10 mouse cellular contexts compared by ENCODE assay signal in genomic region chr6:134219358-134219757, GRCm38 (mm10).
DNase-seq lines count a peak whose midpoint lies in the region; ATAC-seq and TF ChIP-seq lines count a peak whose summit lies in the region.
"Had no signal": no experiment of that assay in that cellular context is flagged by ENCODE, and none has a peak within 500 bp of the region (broad histone marks: within the 10 kb centered on the region; RNA-seq: fewer than 3 reads in every experiment).

No protein-coding gene starts in this region.

- H3K9ac ChIP-seq in heart, embryonic 15.5 days, result no peak overlapping the region
- H3K9ac ChIP-seq: embryonic facial prominence, embryonic 12.5 days; limb, embryonic 13.5 days had no signal

- no peaks in the 10 kb centered on the region for H3K27me3 ChIP-seq in heart, embryonic 15.5 days
- no peaks in the 10 kb centered on the region for H3K27me3 ChIP-seq in heart, embryonic 10.5 days (ENCODE audit: insufficient read depth, poor library complexity, severe bottlenecking)
- no peaks in the 10 kb centered on the region for H3K27me3 ChIP-seq in testis, adult 2 months (ENCODE audit: control insufficient read depth, insufficient read depth, low read length)
- H3K27me3 ChIP-seq: embryonic facial prominence, embryonic 12.5 days; limb, embryonic 13.5 days had no signal

- DNase-seq in heart, embryonic 10.5 days (ENCODE audit: low spot score), result no peak
- DNase-seq in testis, postnatal 10 days (ENCODE audit: low spot score), result no peak
- peak; percentile 38 to 80 for DNase-seq in left cerebral cortex, adult 9 months (ENCODE audit: low spot score in 2 of 2)
- no peak for DNase-seq in thymus, postnatal 0 days (ENCODE audit: low spot score)
- DNase-seq in spleen, postnatal 36 days (ENCODE audit: low spot score in 2 of 2), result no peak

- peak overlapping the region; percentile 22; the same call in 1 of the 2 replicates for H3K27ac ChIP-seq in heart, embryonic 15.5 days
- H3K27ac ChIP-seq in heart, embryonic 10.5 days, result no peak overlapping the region
- H3K27ac ChIP-seq in testis, adult 2 months (ENCODE audit: control insufficient read depth, insufficient read depth, low read depth, low read length), result peak overlapping the region; percentile 5; the same call in 1 of the 2 replicates
- H3K27ac ChIP-seq: embryonic facial prominence, embryonic 12.5 days; limb, embryonic 13.5 days had no signal

- no peak overlapping the region for H3K4me3 ChIP-seq in heart, embryonic 15.5 days
- no peak overlapping the region for H3K4me3 ChIP-seq in heart, embryonic 10.5 days
- H3K4me3 ChIP-seq in testis, adult 2 months (ENCODE audit: control insufficient read depth, low read depth, low read length), result no peak overlapping the region
- H3K4me3 ChIP-seq: embryonic facial prominence, embryonic 12.5 days; limb, embryonic 13.5 days had no signal

- ATAC-seq in heart, embryonic 15.5 days (replicated peaks; ENCODE audit: insufficient number of reproducible peaks, insufficient read depth, low FRiP score, low read depth), result no peak
- ATAC-seq in inflammation-experienced regulatory T-cells, adult 6 months, result no peak

- TF ChIP-seq POLR2A in testis, adult 2 months (IDR thresholded peaks at IDR 0.05; ENCODE audit: control insufficient read depth, low read depth, low read length), result no peak

- no peaks in the 10 kb centered on the region for H3K9me3 ChIP-seq in heart, embryonic 15.5 days (replicated peaks)
- H3K9me3 ChIP-seq in heart, embryonic 10.5 days, result no peaks in the 10 kb centered on the region
- H3K9me3 ChIP-seq: embryonic facial prominence, embryonic 12.5 days; limb, embryonic 13.5 days had no signal

- peaks cover 27% of the 10 kb centered on the region for H3K4me1 ChIP-seq in heart, embryonic 15.5 days (replicated peaks)
- H3K4me1 ChIP-seq in heart, embryonic 10.5 days, result peaks cover 26% of the 10 kb centered on the region
- H3K4me1 ChIP-seq in testis, adult 2 months (ENCODE audit: control insufficient read depth, insufficient read depth, low read length), result no peaks in the 10 kb centered on the region; the same call in 1 of the 2 replicates

- no peak overlapping the region for H3K4me2 ChIP-seq in heart, embryonic 15.5 days
- H3K4me2 ChIP-seq: embryonic facial prominence, embryonic 12.5 days; limb, embryonic 13.5 days had no signal

- WGBS in heart, embryonic 15.5 days, result 33% methylated on average over 6 of the region's 6 CpGs
- WGBS in heart, embryonic 10.5 days, result 59% methylated on average over 6 of the region's 6 CpGs

- TF ChIP-seq CTCF in testis, adult 2 months (IDR thresholded peaks at IDR 0.05; ENCODE audit: control insufficient read depth, insufficient read depth, insufficient replicate concordance, low read depth, low read length), result no peak

- H3K36me3 ChIP-seq in heart, embryonic 15.5 days, result peaks cover 6% of the 10 kb centered on the region; the same call in 1 of the 2 replicates
- peaks cover 12% of the 10 kb centered on the region; the same call in 1 of the 2 replicates for H3K36me3 ChIP-seq in heart, embryonic 10.5 days
- H3K36me3 ChIP-seq in testis, adult 2 months (ENCODE audit: control insufficient read depth, insufficient read depth, low read length), result no peaks in the 10 kb centered on the region

Comparison
In these comparisons a context has a peak if more than half of its experiments do, and no peak if none do; other contexts are left out.
1. DNase-seq: peak in left cerebral cortex, adult 9 months (2 of 2); none in heart, embryonic 10.5 days (single experiment), testis, postnatal 10 days (single experiment), thymus, postnatal 0 days (single experiment) and spleen, postnatal 36 days (0 of 2).